Mouse (Mus musculus) stomach, postnatal 0 days (tissue): Measurements from ENCODE around the gene L3mbtl3.

Experiments
- CTCF ChIP-seq: IDR thresholded peaks from 2 replicates; pipeline ENCODE4 v1.5.1; 2016; ENCODE audit warnings: antibody characterized with exemption, low read depth, mild to moderate bottlenecking, moderate library complexity
- EP300 ChIP-seq: optimal IDR thresholded peaks from 2 replicates; pipeline ENCODE3; 2016; ENCODE audit warnings: antibody characterized with exemption

DNA sequence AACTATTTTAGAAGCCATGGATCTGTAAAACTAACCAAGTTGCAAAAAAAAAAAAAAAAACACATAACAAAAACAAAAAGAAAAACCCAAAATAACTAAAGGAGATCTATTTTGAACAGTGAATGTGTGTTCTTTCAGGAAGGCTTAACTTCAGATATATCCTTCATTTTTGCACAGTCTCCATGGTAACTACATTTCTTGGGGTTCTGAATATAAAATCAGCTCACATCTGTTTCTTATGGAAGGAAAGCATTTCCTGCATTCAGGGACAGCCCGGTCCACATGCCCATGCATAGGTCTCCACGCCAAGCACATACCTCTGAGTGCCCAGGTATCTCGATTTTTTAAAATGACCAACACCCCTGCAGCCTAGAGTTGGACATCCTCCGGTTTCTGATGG, 73.4 kb downstream of the L3mbtl3 start:
- TF ChIP-seq CTCF (no peak), EP300 (no peak)
